Mouse (Mus musculus) left cerebral cortex, adult 11 months (tissue): Measurements from ENCODE around the gene Gm21861.
"Not testable (repeated sequence)": the region's sequence is repeated elsewhere in the genome, so short reads cannot be mapped to it uniquely, and the experiment has no call there.

Experiments used
- DNase-seq: peaks from one replicate; pipeline ENCODE4 v3.0.0; 2022; ENCODE audit warnings: low spot score

Gm21861 gene

DNA sequence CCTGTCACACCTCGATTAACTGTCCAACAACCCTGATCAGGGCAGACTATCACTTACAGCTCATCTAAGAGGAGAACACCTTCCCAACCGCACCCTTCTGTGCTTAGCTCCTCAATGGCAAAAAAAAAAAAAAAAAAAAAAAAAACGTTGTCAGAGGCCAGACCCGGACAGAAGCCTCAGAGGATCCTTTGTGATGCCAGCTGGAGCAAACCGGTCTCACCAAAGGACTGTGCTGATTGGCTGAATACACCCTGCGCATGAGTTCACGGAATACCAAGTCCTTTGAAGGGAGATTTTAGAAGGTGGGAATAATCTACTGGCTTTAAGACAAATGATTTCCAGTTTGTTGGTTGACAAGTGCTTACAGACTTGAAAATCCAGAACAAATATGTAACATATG lies at the start of gene Gm21861:
Gene Gm21861 (minus strand): TSS at position 101 of the 400 bp plus-strand sequence.
- DNase-seq = not testable (repeated sequence)
